Mouse (Mus musculus): ENCODE results near the gene Eif3l.
A peak's percentile ranks its signal among the peaks of the same experiment; 100 is the strongest.

The Eif3l gene

GRCm38 (mm10) chr15:79093083-79093839 lies 18.3 kb downstream of the Eif3l start:
- peak; percentile 45 for DNase-seq

GRCm38 (mm10) chr15:79095483-79095882 lies 20.5 kb downstream of the Eif3l start:
- no peak for DNase-seq

- DNase-seq = no peak
Observed at GRCm38 (mm10) chr15:79096556-79096955, 21.6 kb downstream of the Eif3l start.

- DNase-seq = no peak
Observed at GRCm38 (mm10) chr15:79097135-79097534, 22.2 kb downstream of the Eif3l start.

- peak; percentile 44 for DNase-seq
Observed at GRCm38 (mm10) chr15:79097611-79098025, 22.6 kb downstream of the Eif3l start.

- no peak for DNase-seq
Observed at GRCm38 (mm10) chr15:79098220-79098619, 23.2 kb downstream of the Eif3l start.

GRCm38 (mm10) chr15:79098868-79099267 lies 23.9 kb downstream of the Eif3l start:
- peak; percentile 50 for DNase-seq

- no peak for DNase-seq
Observed at GRCm38 (mm10) chr15:79099456-79099855, 24.5 kb downstream of the Eif3l start.

- DNase-seq = no peak
Observed at GRCm38 (mm10) chr15:79100391-79100790, 25.4 kb downstream of the Eif3l start.

- DNase-seq = no peak
Observed at GRCm38 (mm10) chr15:79101531-79101930, 26.6 kb downstream of the Eif3l start.

- DNase-seq = no peak
Observed at GRCm38 (mm10) chr15:79103264-79103663, 28.3 kb downstream of the Eif3l start.

- no peak for DNase-seq
Observed at GRCm38 (mm10) chr15:79105804-79106203, 30.8 kb downstream of the Eif3l start.

- DNase-seq = no peak
Observed at GRCm38 (mm10) chr15:79107966-79108365, 33.0 kb downstream of the Eif3l start.

- DNase-seq = peak; percentile 78
Observed at GRCm38 (mm10) chr15:79108421-79109320, 33.7 kb downstream of the Eif3l start, which contains the start of gene Micall1. TSS of gene Micall1 (plus strand) at chr15:79108898.

GRCm38 (mm10) chr15:79109321-79109934 lies 34.4 kb downstream of the Eif3l start:
- DNase-seq = no peak

- no peak for DNase-seq
Observed at GRCm38 (mm10) chr15:79110031-79110430, 35.1 kb downstream of the Eif3l start.

- DNase-seq = no peak
Observed at GRCm38 (mm10) chr15:79110528-79110927, 35.5 kb downstream of the Eif3l start.

- DNase-seq = no peak
Observed at GRCm38 (mm10) chr15:79111774-79112173, 36.8 kb downstream of the Eif3l start.

GRCm38 (mm10) chr15:79115276-79115675 lies 40.3 kb downstream of the Eif3l start:
- DNase-seq = no peak

- DNase-seq = no peak
Observed at GRCm38 (mm10) chr15:79119491-79119890, 44.5 kb downstream of the Eif3l start.

GRCm38 (mm10) chr15:79122119-79122518 lies 47.1 kb downstream of the Eif3l start:
- no peak for DNase-seq

- no peak for DNase-seq
Observed at GRCm38 (mm10) chr15:79122546-79122945, 47.6 kb downstream of the Eif3l start.

GRCm38 (mm10) chr15:79123751-79124150 lies 48.8 kb downstream of the Eif3l start:
- DNase-seq = no peak

Data from lung, postnatal 14 days (tissue).